ENCODE assay signal across 10 mouse cellular contexts in the genomic region with DNA sequence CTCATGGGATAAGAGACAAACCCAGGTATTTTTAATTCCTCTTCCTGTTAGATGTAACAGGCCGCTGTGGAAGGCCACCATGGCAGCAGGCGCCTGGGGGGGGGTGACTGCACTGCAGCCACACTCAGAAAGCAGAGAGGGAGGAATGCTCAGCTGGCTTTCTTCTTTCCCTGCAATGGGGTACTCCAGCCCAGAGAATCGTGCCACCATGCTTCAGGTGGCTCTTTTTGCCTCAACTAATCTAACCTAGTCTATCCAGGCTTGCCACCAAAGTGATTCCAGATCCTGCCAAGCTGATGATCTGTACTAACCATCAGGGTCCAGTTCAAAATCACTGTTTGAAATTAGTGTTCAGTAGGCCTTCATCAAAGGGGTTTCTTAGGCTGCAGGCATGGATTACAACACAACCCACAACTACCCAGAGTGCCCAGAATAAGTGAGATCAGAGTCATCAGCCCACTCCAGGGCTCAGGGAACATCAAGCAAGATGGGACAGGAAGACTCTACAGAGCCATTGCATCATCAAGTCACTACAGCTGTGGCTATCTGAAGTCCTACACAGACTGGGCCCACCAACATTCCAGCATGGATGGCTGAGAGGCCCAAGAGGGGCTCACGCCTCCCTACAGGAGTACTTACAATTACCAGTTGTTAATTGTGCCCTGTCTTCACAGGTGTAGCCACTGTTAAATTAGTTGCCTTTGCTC.
"Had no signal": no experiment of that assay in that cellular context is flagged by ENCODE, and none has a peak within 500 bp of the region (broad histone marks: within the 10 kb centered on the region; RNA-seq: fewer than 3 reads in every experiment).

No protein-coding gene starts in this region.

- DNase-seq: kidney, postnatal 14 days; left cerebral cortex, postnatal 4 days; lung, adult 2 months; lung, postnatal 36 days; right cerebral cortex, postnatal 14 days; thymus, postnatal 4 days had no signal

- H3K4me2 ChIP-seq: limb, embryonic 13.5 days had no signal

- ATAC-seq: midbrain, embryonic 16.5 days had no signal

- H3K9ac ChIP-seq: limb, embryonic 13.5 days; liver, embryonic 14.5 days had no signal

- H3K27ac ChIP-seq: limb, embryonic 13.5 days; liver, embryonic 14.5 days; midbrain, embryonic 10.5 days had no signal

- H3K4me3 ChIP-seq: limb, embryonic 13.5 days; midbrain, embryonic 10.5 days had no signal

- H3K9me3 ChIP-seq: limb, embryonic 13.5 days; midbrain, embryonic 10.5 days had no signal

- H3K27me3 ChIP-seq: limb, embryonic 13.5 days had no signal
